Mouse (Mus musculus) kidney, postnatal 25 days (tissue): ENCODE data around the gene 1700018B08Rik.

Experiments used
- DNase-seq, 2 experiments: peaks; one replicate each; pipeline ENCODE4 v3.0.0; 2021; ENCODE audit warnings: mixed read lengths in 2 of 2

Gene 1700018B08Rik

DNA sequence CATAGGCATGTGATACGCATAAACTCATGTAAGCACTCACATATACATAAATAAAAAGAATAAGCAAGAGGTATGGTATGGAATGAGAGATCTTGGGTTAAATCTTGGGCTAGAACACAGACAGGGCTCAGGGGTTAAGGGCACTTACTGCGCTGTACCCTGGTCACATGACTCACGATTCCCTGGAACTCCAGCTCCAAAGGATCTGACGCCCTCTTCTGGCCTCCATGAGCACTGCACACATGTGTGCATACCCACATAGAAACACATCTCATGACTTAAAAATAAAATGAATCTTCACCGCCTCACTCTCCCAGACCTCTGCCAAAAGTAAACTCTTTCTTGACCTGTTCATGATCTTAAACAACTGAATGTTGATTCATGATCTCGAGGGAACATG, 46.5 kb downstream of the 1700018B08Rik start:
- DNase-seq, result no peak

DNA sequence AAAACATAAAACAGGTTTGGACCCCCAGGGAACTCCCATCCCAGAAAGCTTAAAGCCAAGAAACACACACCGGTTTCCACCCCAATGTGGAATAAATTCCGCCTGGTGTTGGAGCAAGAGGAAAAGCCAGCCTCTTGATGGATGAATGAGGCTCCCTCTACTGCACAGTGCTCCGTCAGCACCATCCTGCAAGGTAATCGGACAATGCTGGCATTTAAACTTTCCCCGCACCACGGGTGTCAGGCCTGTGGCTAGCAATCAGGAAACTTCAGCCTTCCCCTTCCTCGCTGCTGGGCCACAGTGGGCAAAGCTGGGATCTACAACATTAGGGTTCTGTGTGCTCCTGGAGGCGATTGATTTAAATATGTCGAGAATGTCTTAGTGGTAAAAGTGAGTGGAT, 52.5 kb downstream of the 1700018B08Rik start:
- DNase-seq, result no peak

- DNase-seq, result no peak
Observed at GRCm38 (mm10) chr8:121484072-121484782, 59.9 kb downstream of the 1700018B08Rik start.
